Mouse (Mus musculus): ENCODE measurements around the gene Pcolce. TPM values are rescaled to one million over a fixed set of nuclear protein-coding genes. Genes with fewer than 3 reads are reported as not detected.

Pcolce gene
- polyA plus RNA-seq, 2 experiments = 11.6 to 12.2 TPM

- peak overlapping the region; percentile 27 for H3K4me2 ChIP-seq (ENCODE audit: low read depth)
- no peaks in the 10 kb centered on the region for H3K36me3 ChIP-seq (replicated peaks; ENCODE audit: control insufficient read depth, insufficient read depth, low read depth)
- H3K4me3 ChIP-seq (ENCODE audit: insufficient read depth in 1 of 2, low read depth in 2 of 2, low read length in 2 of 2) = no peak overlapping the region
- DNase-seq (ENCODE audit: low read depth in 3 of 3, low spot score in 3 of 3) (no peak), ATAC-seq (ENCODE audit: insufficient read depth) (no peak)
- no peaks in the 10 kb centered on the region for H3K27me3 ChIP-seq (ENCODE audit: control insufficient read depth, insufficient read depth, low read length)
- TF ChIP-seq EP300 (IDR thresholded peaks at IDR 0.05; ENCODE audit: low read depth) = no peak
- TF ChIP-seq CTCF (IDR thresholded peaks at IDR 0.05; ENCODE audit: low read depth) = no peak
- H3K4me1 ChIP-seq (replicated peaks; ENCODE audit: control insufficient read depth in 2 of 2, insufficient read depth in 2 of 2, low read length in 1 of 2) = peaks cover under 1 to 5% of the 10 kb centered on the region in 2 experiments; a peak in 3 of 4 replicates
- no peak overlapping the region for H3K27ac ChIP-seq
- no peak overlapping the region for H3K9ac ChIP-seq (replicated peaks)
- H3K9me3 ChIP-seq (ENCODE audit: control insufficient read depth, low read length) = no peaks in the 10 kb centered on the region
- 31% methylated on average over 6 of the region's 6 CpGs for WGBS (ENCODE audit: insufficient replicate concordance)
Measured at GRCm38 (mm10) chr5:137611245-137611602, 2.4 kb downstream of the Pcolce start.

- Histone ChIP-seq H3K36me3 (replicated peaks; ENCODE audit: control insufficient read depth, insufficient read depth, low read depth) (no peaks in the 10 kb centered on the region), H3K27ac (no peak overlapping the region), H3K4me3 (ENCODE audit: insufficient read depth in 1 of 2, low read depth in 2 of 2, low read length in 2 of 2) (peak overlapping the region in 1 of 2 experiments; percentile 29; a peak in 2 of 4 replicates), H3K27me3 (ENCODE audit: control insufficient read depth, insufficient read depth, low read length) (no peaks in the 10 kb centered on the region), H3K9me3 (ENCODE audit: control insufficient read depth, low read length) (no peaks in the 10 kb centered on the region), H3K4me1 (replicated peaks; ENCODE audit: control insufficient read depth in 2 of 2, insufficient read depth in 2 of 2, low read length in 1 of 2) (peaks cover 4 to 5% of the 10 kb centered on the region in 2 experiments; a peak in 3 of 4 replicates), H3K4me2 (ENCODE audit: low read depth) (peak overlapping the region; percentile 27), H3K9ac (replicated peaks) (no peak overlapping the region)
- 32% methylated on average over 12 of the region's 12 CpGs for WGBS (ENCODE audit: insufficient replicate concordance)
- DNase-seq (ENCODE audit: low read depth in 3 of 3, low spot score in 3 of 3) (no peak), ATAC-seq (ENCODE audit: insufficient read depth) (no peak)
- TF ChIP-seq EP300 (IDR thresholded peaks at IDR 0.05; ENCODE audit: low read depth) = no peak
- no peak for TF ChIP-seq CTCF (IDR thresholded peaks at IDR 0.05; ENCODE audit: low read depth)
Measured at GRCm38 (mm10) chr5:137610548-137611244, 2.9 kb downstream of the Pcolce start.

GRCm38 (mm10) chr5:137610056-137610455, 3.5 kb downstream of the Pcolce start:
- H3K4me3 ChIP-seq (ENCODE audit: insufficient read depth in 1 of 2, low read depth in 2 of 2, low read length in 2 of 2) = peak overlapping the region in 1 of 2 experiments; percentile 29; a peak in 2 of 4 replicates
- no peak overlapping the region for H3K9ac ChIP-seq (replicated peaks)
- DNase-seq (ENCODE audit: low read depth in 3 of 3, low spot score in 3 of 3) (no peak), ATAC-seq (ENCODE audit: insufficient read depth) (no peak)
- TF ChIP-seq CTCF (IDR thresholded peaks at IDR 0.05; ENCODE audit: low read depth) = no peak
- no peak overlapping the region for H3K27ac ChIP-seq
- WGBS (ENCODE audit: insufficient replicate concordance) = 71% methylated on average over 4 of the region's 4 CpGs
- H3K4me2 ChIP-seq (ENCODE audit: low read depth) = no peak overlapping the region; the same call in 1 of the 2 replicates
- peaks cover 10 to 11% of the 10 kb centered on the region in 2 experiments for H3K4me1 ChIP-seq (replicated peaks; ENCODE audit: control insufficient read depth in 2 of 2, insufficient read depth in 2 of 2, low read length in 1 of 2)
- no peaks in the 10 kb centered on the region for H3K36me3 ChIP-seq (replicated peaks; ENCODE audit: control insufficient read depth, insufficient read depth, low read depth)
- no peaks in the 10 kb centered on the region for H3K27me3 ChIP-seq (ENCODE audit: control insufficient read depth, insufficient read depth, low read length)
- H3K9me3 ChIP-seq (ENCODE audit: control insufficient read depth, low read length) = no peaks in the 10 kb centered on the region

- WGBS (ENCODE audit: insufficient replicate concordance) = 70% methylated on average over 3 of the region's 3 CpGs
- ATAC-seq (ENCODE audit: insufficient read depth) (no peak), DNase-seq (ENCODE audit: low read depth in 3 of 3, low spot score in 3 of 3) (no peak)
- no peak for TF ChIP-seq EP300 (IDR thresholded peaks at IDR 0.05; ENCODE audit: low read depth)
- no peak for TF ChIP-seq CTCF (IDR thresholded peaks at IDR 0.05; ENCODE audit: low read depth)
- H3K9me3 ChIP-seq (ENCODE audit: control insufficient read depth, low read length) = no peaks in the 10 kb centered on the region
- H3K9ac ChIP-seq (replicated peaks) = no peak overlapping the region
- H3K4me3 ChIP-seq (ENCODE audit: insufficient read depth in 1 of 2, low read depth in 2 of 2, low read length in 2 of 2) = no peak overlapping the region
- H3K4me1 ChIP-seq (replicated peaks; ENCODE audit: control insufficient read depth in 2 of 2, insufficient read depth in 2 of 2, low read length in 1 of 2) = peaks cover 12 to 14% of the 10 kb centered on the region in 2 experiments
- no peaks in the 10 kb centered on the region for H3K36me3 ChIP-seq (replicated peaks; ENCODE audit: control insufficient read depth, insufficient read depth, low read depth)
- no peaks in the 10 kb centered on the region for H3K27me3 ChIP-seq (ENCODE audit: control insufficient read depth, insufficient read depth, low read length)
- H3K27ac ChIP-seq = no peak overlapping the region
- no peak overlapping the region for H3K4me2 ChIP-seq (ENCODE audit: low read depth)
Measured at GRCm38 (mm10) chr5:137609292-137609691, 4.3 kb downstream of the Pcolce start.

- DNase-seq (ENCODE audit: low read depth in 3 of 3, low spot score in 3 of 3) (no peak), ATAC-seq (ENCODE audit: insufficient read depth) (no peak)
- Histone ChIP-seq H3K9ac (replicated peaks) (no peak overlapping the region), H3K27ac (no peak overlapping the region), H3K4me3 (ENCODE audit: insufficient read depth in 1 of 2, low read depth in 2 of 2, low read length in 2 of 2) (no peak overlapping the region), H3K9me3 (ENCODE audit: control insufficient read depth, low read length) (no peaks in the 10 kb centered on the region), H3K4me1 (replicated peaks; ENCODE audit: control insufficient read depth in 2 of 2, insufficient read depth in 2 of 2, low read length in 1 of 2) (peaks cover 12 to 14% of the 10 kb centered on the region in 2 experiments), H3K4me2 (ENCODE audit: low read depth) (no peak overlapping the region), H3K36me3 (replicated peaks; ENCODE audit: control insufficient read depth, insufficient read depth, low read depth) (no peaks in the 10 kb centered on the region), H3K27me3 (ENCODE audit: control insufficient read depth, insufficient read depth, low read length) (no peaks in the 10 kb centered on the region)
- 48% methylated on average over 23 of the region's 23 CpGs for WGBS (ENCODE audit: insufficient replicate concordance)
- no peak for TF ChIP-seq EP300 (IDR thresholded peaks at IDR 0.05; ENCODE audit: low read depth)
- no peak for TF ChIP-seq CTCF (IDR thresholded peaks at IDR 0.05; ENCODE audit: low read depth)
Measured at GRCm38 (mm10) chr5:137608654-137609190, 4.9 kb downstream of the Pcolce start.

Data from liver, embryonic 14.5 days (tissue).